Mouse (Mus musculus) heart, postnatal 14 days (tissue): ENCODE results near the gene Ccnd2. TPM values are rescaled to one million over a fixed set of nuclear protein-coding genes. Genes with fewer than 3 reads are reported as not detected.
A peak's percentile ranks its signal among the peaks of the same experiment; 100 is the strongest.

Experiments
- DNase-seq, 2 experiments: peaks; one replicate each; pipeline ENCODE4 v3.0.0; 2021 to 2022
- intact Hi-C: fragments of 180-260 bp; cut with DNase I; formaldehyde crosslinking; loops from one replicate; pipeline ENCODE4 v1.15.1; 2025
- total RNA-seq, 2 experiments: library from RNA; stranded (reverse); gene quantifications; 2 replicates each; pipeline ENCODE4 v1.2.3; 2021

Ccnd2 gene
- total RNA-seq, 2 experiments from 2014 or later = 167 to 186 TPM

GRCm38 (mm10) chr6:127149303-127149943 lies 2.6 kb downstream of the Ccnd2 start:
- peak; percentile 33 to 45 for DNase-seq

GRCm38 (mm10) chr6:127148526-127149302 lies 3.3 kb downstream of the Ccnd2 start:
- intact Hi-C loops = loop anchor here (10.0 kb wide), 1 partner anchor 176 kb away; no protein-coding TSS in a partner anchor
- peak; percentile 26 to 44 for DNase-seq

More at GRCm38 (mm10) chr6:127149303-127149943, 2.6 kb downstream of the Ccnd2 start:
- intact Hi-C loops = loop anchor here (10.0 kb wide), 1 partner anchor 175 kb away; no protein-coding TSS in a partner anchor

GRCm38 (mm10) chr6:127147665-127148064 lies 4.3 kb downstream of the Ccnd2 start:
- intact Hi-C loops = loop anchor here (1.0 to 10.0 kb wide), 4 partner anchors 119 to 299 kb away; partner anchors contain the start of gene Parp11
- peak; percentile 88 to 92 for DNase-seq

- DNase-seq = no peak
- intact Hi-C loops = loop anchor here (2.0 to 10.0 kb wide), 2 partner anchors 120 to 178 kb away; no protein-coding TSS in a partner anchor
These were observed 5.6 kb downstream of the Ccnd2 start for GRCm38 (mm10) chr6:127146322-127146947.

- DNase-seq = no peak
- intact Hi-C loops = loop anchor here (2.0 to 10.0 kb wide), 2 partner anchors 121 to 179 kb away; no protein-coding TSS in a partner anchor
These were observed 6.4 kb downstream of the Ccnd2 start for GRCm38 (mm10) chr6:127145464-127146190.

GRCm38 (mm10) chr6:127143576-127144288 lies 8.3 kb downstream of the Ccnd2 start:
- intact Hi-C loops = loop anchor here (10.0 kb wide), 1 partner anchor 181 kb away; no protein-coding TSS in a partner anchor
- DNase-seq = no peak

- intact Hi-C loops = loop anchor here (10.0 kb wide), 1 partner anchor 182 kb away; no protein-coding TSS in a partner anchor
- DNase-seq = no peak
These were observed 8.9 kb downstream of the Ccnd2 start for GRCm38 (mm10) chr6:127143124-127143520.

GRCm38 (mm10) chr6:127142154-127143123 lies 9.6 kb downstream of the Ccnd2 start:
- DNase-seq = peak; percentile 42 to 69
- intact Hi-C loops = loop anchor here (10.0 kb wide), 1 partner anchor 182 kb away; no protein-coding TSS in a partner anchor

- intact Hi-C loops = no loop called here
- DNase-seq = no peak
These were observed 13.0 kb downstream of the Ccnd2 start for GRCm38 (mm10) chr6:127138962-127139361.

GRCm38 (mm10) chr6:127133433-127134245 lies 18.4 kb downstream of the Ccnd2 start:
- DNase-seq = no peak
- intact Hi-C loops = no loop called here

GRCm38 (mm10) chr6:127132719-127133118 lies 19.3 kb downstream of the Ccnd2 start:
- intact Hi-C loops = no loop called here
- no peak for DNase-seq

- no peak for DNase-seq
- intact Hi-C loops = no loop called here
These were observed 20.0 kb downstream of the Ccnd2 start for GRCm38 (mm10) chr6:127131946-127132345.

GRCm38 (mm10) chr6:127130377-127130776 lies 21.6 kb downstream of the Ccnd2 start:
- intact Hi-C loops = no loop called here
- DNase-seq = no peak

GRCm38 (mm10) chr6:127129659-127130058 lies 22.3 kb downstream of the Ccnd2 start:
- DNase-seq = no peak
- intact Hi-C loops = no loop called here

GRCm38 (mm10) chr6:127123506-127123905 lies 28.5 kb downstream of the Ccnd2 start:
- intact Hi-C loops = no loop called here
- DNase-seq = no peak

- no peak for DNase-seq
- intact Hi-C loops = no loop called here
These were observed 29.0 kb downstream of the Ccnd2 start for GRCm38 (mm10) chr6:127122996-127123395.

- DNase-seq = peak in 1 of 2 experiments; percentile 34
- intact Hi-C loops = no loop called here
These were observed 29.7 kb downstream of the Ccnd2 start for GRCm38 (mm10) chr6:127122221-127122806.
